Mouse (Mus musculus): ENCODE measurements around the gene Spock1.

Gene Spock1

GRCm38 (mm10) chr13:57660523-57660922, 247.6 kb downstream of the Spock1 start:
- DNase-seq (ENCODE audit: low spot score in 2 of 2) = no peak

DNA sequence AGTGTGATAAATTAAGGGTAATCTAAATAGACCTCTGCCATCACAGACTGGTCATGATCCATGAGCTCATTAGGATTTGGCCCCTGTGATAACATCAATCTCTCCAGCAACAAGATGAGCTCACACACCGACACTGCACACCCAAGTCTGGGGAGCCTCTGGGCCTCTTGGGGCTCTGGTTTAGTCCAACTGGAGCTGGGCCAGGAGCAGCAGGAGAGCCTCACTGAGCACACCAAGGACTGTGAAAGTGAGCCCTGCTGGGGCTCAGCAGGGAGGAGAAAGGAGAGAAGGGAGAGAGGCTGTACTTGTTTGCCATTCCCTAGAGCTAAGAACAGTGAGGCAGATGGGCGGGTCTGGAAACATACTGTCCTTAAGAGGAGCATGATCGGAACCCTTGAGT, 248.3 kb downstream of the Spock1 start:
- DNase-seq (ENCODE audit: low spot score in 2 of 2) = no peak

GRCm38 (mm10) chr13:57656606-57657005, 251.5 kb downstream of the Spock1 start:
- DNase-seq (ENCODE audit: low spot score in 2 of 2) = no peak

- DNase-seq (ENCODE audit: low spot score in 2 of 2) = no peak
Measured at GRCm38 (mm10) chr13:57654362-57654761, 253.8 kb downstream of the Spock1 start.

GRCm38 (mm10) chr13:57651236-57651635, 256.9 kb downstream of the Spock1 start:
- no peak for DNase-seq (ENCODE audit: low spot score in 2 of 2)

- DNase-seq (ENCODE audit: low spot score in 2 of 2) = no peak
Measured at GRCm38 (mm10) chr13:57648784-57649183, 259.3 kb downstream of the Spock1 start.

DNA sequence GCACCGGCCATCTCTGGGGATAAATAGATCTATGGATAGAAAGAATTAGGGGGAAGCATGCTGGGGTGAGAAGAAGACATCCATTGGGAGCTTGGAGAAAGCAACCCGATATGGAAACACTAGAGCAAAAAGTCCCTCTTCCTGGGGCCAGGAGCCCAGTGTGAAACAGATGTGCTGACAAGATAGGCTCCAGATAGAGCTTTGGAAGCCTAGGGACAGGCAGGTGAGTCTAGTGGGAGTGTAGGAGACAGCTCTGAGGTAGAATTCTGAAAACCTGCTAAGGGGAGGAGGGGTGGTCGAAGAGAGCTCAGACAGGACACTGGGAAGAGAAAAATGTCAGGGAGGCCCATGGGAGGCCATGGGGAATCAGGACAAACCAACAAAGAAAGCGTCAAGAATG, 260.7 kb downstream of the Spock1 start:
- no peak for DNase-seq (ENCODE audit: low spot score in 2 of 2)

GRCm38 (mm10) chr13:57643036-57643435, 265.1 kb downstream of the Spock1 start:
- DNase-seq (ENCODE audit: low spot score in 2 of 2) = no peak

- DNase-seq (ENCODE audit: low spot score in 2 of 2) = no peak
Measured at GRCm38 (mm10) chr13:57641649-57642048, 266.5 kb downstream of the Spock1 start.

GRCm38 (mm10) chr13:57640968-57641367, 267.2 kb downstream of the Spock1 start:
- no peak for DNase-seq (ENCODE audit: low spot score in 2 of 2)

DNA sequence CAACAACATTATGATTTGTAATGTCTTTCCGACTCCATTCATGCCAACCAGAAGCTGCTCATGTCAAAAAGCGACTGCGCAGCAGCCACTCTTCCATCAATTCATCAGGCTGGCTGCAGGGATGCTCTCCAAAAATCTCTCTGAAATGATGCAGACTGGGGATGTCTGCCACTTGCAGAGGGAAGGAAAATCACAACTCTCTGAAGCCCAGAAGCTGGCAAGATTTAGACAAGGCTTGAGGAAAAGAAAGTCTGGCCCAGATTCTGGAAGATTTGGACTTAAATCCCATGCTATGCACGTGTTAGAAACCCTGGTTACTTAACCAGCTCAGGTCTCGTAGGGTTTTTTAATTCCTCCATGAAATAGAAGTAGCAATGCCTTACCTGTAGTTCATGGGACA, 269.3 kb downstream of the Spock1 start:
- no peak for DNase-seq (ENCODE audit: low spot score in 2 of 2)

GRCm38 (mm10) chr13:57637606-57638132, 270.5 kb downstream of the Spock1 start:
- no peak for DNase-seq (ENCODE audit: low spot score in 2 of 2)

DNA sequence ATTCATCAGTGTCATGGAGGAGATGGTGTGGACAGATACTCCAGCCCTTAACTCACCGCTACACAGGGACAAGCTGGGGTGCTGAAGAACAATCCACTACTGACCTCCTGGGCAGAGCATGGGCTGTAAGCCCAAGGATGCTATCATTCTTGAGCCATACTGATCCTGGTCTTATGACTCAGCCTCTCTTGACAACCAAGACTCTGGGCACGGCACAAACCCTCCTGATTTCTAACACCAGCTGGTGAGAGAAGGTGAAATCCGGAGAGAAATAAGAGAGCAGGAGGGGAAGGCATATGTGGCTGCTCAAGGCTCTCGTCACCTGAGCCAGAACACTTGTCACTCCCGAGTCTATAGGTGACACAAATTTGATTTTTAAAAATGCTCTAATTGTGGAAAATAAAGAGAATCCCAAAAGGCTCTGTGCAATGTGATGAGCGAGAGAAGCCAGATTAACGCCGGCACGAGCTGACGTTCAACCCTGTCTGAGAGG, 271.0 kb downstream of the Spock1 start:
- no peak for DNase-seq (ENCODE audit: low spot score in 2 of 2)

GRCm38 (mm10) chr13:57636196-57637015, 271.7 kb downstream of the Spock1 start:
- no peak for DNase-seq (ENCODE audit: low spot score in 2 of 2)

GRCm38 (mm10) chr13:57630532-57630931, 277.6 kb downstream of the Spock1 start:
- no peak for DNase-seq (ENCODE audit: low spot score in 2 of 2)

DNA sequence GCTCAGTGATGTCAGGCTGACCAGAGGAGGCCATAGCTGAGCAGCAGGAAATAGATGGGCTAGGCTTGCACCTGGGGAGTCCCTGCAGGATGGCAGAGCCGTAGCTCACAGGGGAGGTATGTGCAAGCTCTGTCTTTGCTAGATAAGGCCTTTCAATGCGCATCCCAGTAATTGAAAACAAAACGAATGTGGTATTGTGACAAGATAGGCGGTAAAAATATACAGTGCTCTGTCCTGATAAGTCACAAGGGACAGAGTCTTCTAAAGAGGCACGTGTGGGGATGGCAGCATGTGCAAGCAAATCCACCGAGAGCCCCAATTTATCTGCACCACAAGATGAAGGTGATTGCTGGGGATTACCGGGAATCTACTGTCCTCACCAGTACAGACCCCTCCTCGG, 279.9 kb downstream of the Spock1 start:
- DNase-seq (ENCODE audit: low spot score in 2 of 2) = no peak

- no peak for DNase-seq (ENCODE audit: low spot score in 2 of 2)
Measured at GRCm38 (mm10) chr13:57626434-57626833, 281.7 kb downstream of the Spock1 start.

GRCm38 (mm10) chr13:57623909-57624481, 284.1 kb downstream of the Spock1 start:
- no peak for DNase-seq (ENCODE audit: low spot score in 2 of 2)

DNA sequence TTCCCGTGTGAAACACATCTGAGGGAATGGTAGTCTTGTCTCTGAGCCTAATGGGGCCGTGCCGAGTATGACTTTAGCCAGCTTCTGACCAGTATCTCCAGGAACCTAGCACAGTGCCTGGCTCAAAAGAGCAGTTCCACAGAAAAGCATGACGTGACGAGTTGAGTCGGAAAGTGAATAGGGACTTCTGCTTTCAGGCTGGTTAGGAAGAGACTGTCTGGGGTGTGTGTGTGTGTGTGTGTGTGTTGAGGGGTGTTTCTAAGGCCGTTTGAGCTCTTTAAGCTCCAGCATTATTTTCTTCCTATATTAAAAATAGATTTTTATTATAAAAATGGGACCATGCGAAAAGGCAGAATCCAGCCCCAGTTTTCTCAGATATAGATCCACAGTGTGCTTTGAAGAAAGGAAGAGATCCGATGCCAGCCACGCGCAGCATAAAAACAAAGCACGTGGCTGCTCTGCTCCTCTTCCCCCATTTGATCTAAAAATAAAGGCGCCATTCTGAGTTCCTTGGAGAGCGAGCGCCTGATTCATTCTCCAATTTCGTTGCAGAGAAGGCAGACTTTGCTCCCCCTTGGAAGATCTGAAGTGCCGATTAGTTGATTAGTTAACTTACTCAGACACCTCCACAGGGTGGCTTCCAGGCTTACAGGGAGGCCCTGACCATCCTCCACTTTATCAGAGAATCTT, 288.9 kb downstream of the Spock1 start:
- DNase-seq (ENCODE audit: low spot score in 2 of 2) = no peak

GRCm38 (mm10) chr13:57611326-57612171, 296.6 kb downstream of the Spock1 start:
- no peak for DNase-seq (ENCODE audit: low spot score in 2 of 2)

DNA sequence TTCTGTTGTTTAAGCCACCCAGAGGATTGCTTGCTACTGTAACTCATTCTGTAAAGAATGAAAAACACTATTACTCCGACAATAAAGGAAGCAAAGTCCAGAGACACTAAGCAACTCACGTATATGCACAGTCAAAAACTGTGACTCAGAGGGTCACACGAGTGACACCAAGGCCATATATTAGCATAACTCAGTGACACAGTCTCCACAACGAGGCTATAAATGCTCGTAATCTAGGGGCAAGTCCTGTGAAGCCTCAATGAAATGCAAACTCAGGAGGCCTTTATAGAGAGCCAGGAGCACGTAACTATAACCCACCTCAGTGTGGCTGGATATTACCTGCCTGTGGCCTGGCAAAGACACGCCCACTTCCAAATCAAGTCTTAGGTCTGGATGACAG, 298.2 kb downstream of the Spock1 start:
- no peak for DNase-seq (ENCODE audit: low spot score in 2 of 2)

DNA sequence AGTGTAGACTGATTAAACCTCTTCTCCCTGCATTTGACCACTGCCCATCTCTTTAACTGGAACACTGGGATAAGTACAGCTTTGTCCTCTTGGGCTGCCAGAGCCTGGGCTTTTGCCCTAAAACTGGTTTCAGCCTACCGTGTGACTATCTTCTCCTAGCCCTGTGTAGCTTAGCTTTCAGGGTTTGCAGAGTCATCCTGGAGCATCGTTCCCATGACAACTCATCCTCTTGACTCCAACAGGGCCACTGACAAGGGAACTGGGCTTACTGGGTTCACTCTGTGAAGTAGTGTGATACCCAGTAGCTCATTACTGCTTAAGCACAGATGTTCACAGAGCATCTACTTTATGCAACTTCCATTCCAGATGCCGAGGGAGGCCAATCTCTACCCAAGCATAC, 303.7 kb downstream of the Spock1 start:
- no peak for DNase-seq (ENCODE audit: low spot score in 2 of 2)

All from spleen, postnatal 4 days (tissue).